12 mouse cellular contexts compared by ENCODE assay signal in the genomic region with DNA sequence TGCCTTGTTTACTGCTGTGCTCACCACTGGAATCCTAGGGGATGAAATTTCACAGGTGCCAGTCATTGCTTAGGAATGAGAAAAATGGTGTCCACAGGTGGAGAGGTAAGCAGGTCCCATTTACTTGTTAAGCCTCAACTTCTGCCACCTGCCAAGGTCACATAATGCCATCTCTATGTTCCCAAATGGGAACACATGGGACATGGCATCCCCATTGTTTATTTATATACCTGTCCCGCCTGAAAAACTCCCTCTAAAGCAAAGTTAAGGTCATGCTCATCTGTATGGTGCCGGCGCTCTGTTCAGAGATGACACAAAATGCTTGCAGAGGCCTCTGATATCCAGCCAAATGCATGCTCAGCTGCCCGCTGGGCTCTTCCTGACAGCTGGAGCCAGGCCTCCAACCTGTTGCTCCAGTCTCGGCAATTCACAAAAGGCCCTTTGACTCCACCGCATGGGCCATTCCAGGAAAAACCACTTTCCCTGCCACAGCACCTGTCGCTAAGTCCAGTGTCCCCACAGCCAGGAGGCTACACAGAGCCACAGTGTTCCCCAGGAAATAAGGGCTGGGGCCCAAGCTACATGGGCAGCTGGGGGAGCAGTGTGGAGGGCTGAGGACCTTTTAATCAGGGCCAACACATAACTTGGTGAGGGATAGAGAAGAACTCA. TPM values are rescaled to one million over a fixed set of nuclear protein-coding genes. Genes with fewer than 3 reads are reported as not detected.
DNase-seq lines count a peak whose midpoint lies in the region; ATAC-seq and TF ChIP-seq lines count a peak whose summit lies in the region.
"Had no signal": no experiment of that assay in that cellular context is flagged by ENCODE, and none has a peak within 500 bp of the region (broad histone marks: within the 10 kb centered on the region; RNA-seq: fewer than 3 reads in every experiment).

No protein-coding gene starts in this region.

- no peak for ATAC-seq in hindbrain, embryonic 14.5 days (ENCODE audit: low FRiP score)
- no peak for ATAC-seq in hindbrain, embryonic 12.5 days (ENCODE audit: low FRiP score)
- ATAC-seq in lung, embryonic 16.5 days (ENCODE audit: low read depth): peak; percentile 41; the same call in 1 of the 2 replicates
- ATAC-seq in limb, embryonic 14.5 days (ENCODE audit: low FRiP score, low read depth): peak; percentile 84
- ATAC-seq: forebrain, embryonic 16.5 days; midbrain, embryonic 13.5 days had no signal

- H3K27me3 ChIP-seq in hindbrain, embryonic 14.5 days (ENCODE audit: control insufficient read depth, insufficient read depth, low read length): no peaks in the 10 kb centered on the region
- H3K27me3 ChIP-seq in hindbrain, embryonic 12.5 days: no peaks in the 10 kb centered on the region
- H3K27me3 ChIP-seq in lung, embryonic 16.5 days (ENCODE audit: control insufficient read depth, insufficient read depth, low read depth, low read length): no peaks in the 10 kb centered on the region
- no peaks in the 10 kb centered on the region for H3K27me3 ChIP-seq in limb, embryonic 14.5 days (ENCODE audit: control insufficient read depth, insufficient read depth, low read length)
- H3K27me3 ChIP-seq: midbrain, embryonic 13.5 days had no signal

- WGBS in hindbrain, embryonic 14.5 days: 57% methylated on average over 7 of the region's 7 CpGs
- 61% methylated on average over 7 of the region's 7 CpGs for WGBS in hindbrain, embryonic 12.5 days
- WGBS in lung, embryonic 16.5 days: 42% methylated on average over 7 of the region's 7 CpGs
- 61% methylated on average over 7 of the region's 7 CpGs for WGBS in limb, embryonic 14.5 days

- H3K9ac ChIP-seq in hindbrain, embryonic 14.5 days: no peak overlapping the region
- no peak overlapping the region for H3K9ac ChIP-seq in hindbrain, embryonic 12.5 days
- no peak overlapping the region for H3K9ac ChIP-seq in lung, embryonic 16.5 days (ENCODE audit: low read length)
- H3K9ac ChIP-seq in limb, embryonic 14.5 days (ENCODE audit: low read depth, low read length, severe bottlenecking): no peak overlapping the region
- H3K9ac ChIP-seq: midbrain, embryonic 13.5 days had no signal

- no peaks in the 10 kb centered on the region for H3K9me3 ChIP-seq in hindbrain, embryonic 14.5 days (ENCODE audit: control insufficient read depth, low read length)
- no peaks in the 10 kb centered on the region for H3K9me3 ChIP-seq in hindbrain, embryonic 12.5 days (replicated peaks)
- no peaks in the 10 kb centered on the region for H3K9me3 ChIP-seq in lung, embryonic 16.5 days (ENCODE audit: control insufficient read depth, low read length)
- no peaks in the 10 kb centered on the region for H3K9me3 ChIP-seq in limb, embryonic 14.5 days (ENCODE audit: control insufficient read depth, low read length)
- H3K9me3 ChIP-seq: midbrain, embryonic 13.5 days had no signal

- no peak for TF ChIP-seq POLR2A in limb, embryonic 14.5 days (IDR thresholded peaks at IDR 0.05; ENCODE audit: borderline replicate concordance, extremely low read depth, insufficient read depth, insufficient read length)

- peak; percentile 1 for DNase-seq in cerebellum, adult 9-10 months
- no peak for DNase-seq in cerebellum, adult 11-12 months
- DNase-seq in hindbrain, embryonic 14.5 days (ENCODE audit: low spot score): peak; percentile 38
- no peak for DNase-seq in lung, postnatal 36 days
- DNase-seq in limb, embryonic 14.5 days (ENCODE audit: low spot score): peak; percentile 61
- no peak for DNase-seq in urinary bladder, postnatal 14 days (ENCODE audit: low spot score)
- DNase-seq: adrenal gland, postnatal 14 days; liver had no signal

- H3K4me1 ChIP-seq in hindbrain, embryonic 14.5 days (replicated peaks; ENCODE audit: control insufficient read depth, insufficient read depth, low read length): no peaks in the 10 kb centered on the region
- no peaks in the 10 kb centered on the region for H3K4me1 ChIP-seq in hindbrain, embryonic 12.5 days
- peaks cover 2% of the 10 kb centered on the region; the same call in 1 of the 2 replicates for H3K4me1 ChIP-seq in lung, embryonic 16.5 days (replicated peaks; ENCODE audit: control insufficient read depth, insufficient read depth, low read length)
- no peaks in the 10 kb centered on the region for H3K4me1 ChIP-seq in limb, embryonic 14.5 days (ENCODE audit: control insufficient read depth, insufficient read depth, low read length)
- H3K4me1 ChIP-seq: midbrain, embryonic 13.5 days had no signal

- no peak overlapping the region for H3K4me2 ChIP-seq in hindbrain, embryonic 14.5 days (replicated peaks)
- H3K4me2 ChIP-seq in hindbrain, embryonic 12.5 days (replicated peaks): no peak overlapping the region
- H3K4me2 ChIP-seq in lung, embryonic 16.5 days (ENCODE audit: low read depth, low read length): no peak overlapping the region
- H3K4me2 ChIP-seq in limb, embryonic 14.5 days (replicated peaks; ENCODE audit: low read depth, low read length, severe bottlenecking): no peak overlapping the region
- H3K4me2 ChIP-seq: midbrain, embryonic 13.5 days had no signal

- H3K4me3 ChIP-seq in hindbrain, embryonic 14.5 days (replicated peaks; ENCODE audit: low read length): no peak overlapping the region
- H3K4me3 ChIP-seq in hindbrain, embryonic 12.5 days: no peak overlapping the region
- H3K4me3 ChIP-seq in lung, embryonic 16.5 days (ENCODE audit: low read length): no peak overlapping the region
- no peak overlapping the region for H3K4me3 ChIP-seq in limb, embryonic 14.5 days (replicated peaks; ENCODE audit: low read length)
- H3K4me3 ChIP-seq: midbrain, embryonic 13.5 days had no signal

- no peaks in the 10 kb centered on the region for H3K36me3 ChIP-seq in hindbrain, embryonic 14.5 days (replicated peaks; ENCODE audit: control insufficient read depth, insufficient read depth)
- H3K36me3 ChIP-seq in hindbrain, embryonic 12.5 days: no peaks in the 10 kb centered on the region
- H3K36me3 ChIP-seq in lung, embryonic 16.5 days (ENCODE audit: control insufficient read depth, insufficient read depth, low read length): no peaks in the 10 kb centered on the region; the same call in 1 of the 2 replicates
- H3K36me3 ChIP-seq in limb, embryonic 14.5 days (ENCODE audit: control insufficient read depth, insufficient read depth, low read length): no peaks in the 10 kb centered on the region
- H3K36me3 ChIP-seq: midbrain, embryonic 13.5 days had no signal

- H3K27ac ChIP-seq in hindbrain, embryonic 14.5 days: no peak overlapping the region
- H3K27ac ChIP-seq in hindbrain, embryonic 12.5 days: no peak overlapping the region
- H3K27ac ChIP-seq in lung, embryonic 16.5 days (ENCODE audit: low read length): peak overlapping the region; percentile 30; the same call in 1 of the 2 replicates
- H3K27ac ChIP-seq in limb, embryonic 14.5 days (replicated peaks; ENCODE audit: low read depth, low read length): no peak overlapping the region
- H3K27ac ChIP-seq: midbrain, embryonic 13.5 days had no signal

RNA-seq across cellular contexts. Expression of gene Myzap, which starts 13.1 kb away (rescaled TPM):
- polyA plus RNA-seq in hindbrain, embryonic 14.5 days (2014; fragmentation: Nextera tagmentation; extraction: Ambion mirVana): 3.2 and 4.0 TPM in 2 replicates
- polyA plus RNA-seq in hindbrain, embryonic 12.5 days (2016; fragmentation: Nextera tagmentation; extraction: Ambion mirVana): 5.5 and 6.6 TPM in 2 replicates
- 65.8 and 66.7 TPM in 2 replicates for polyA plus RNA-seq in lung, embryonic 16.5 days (2015; fragmentation: Nextera tagmentation; extraction: Ambion mirVana)
- polyA plus RNA-seq in limb, embryonic 14.5 days (2012; rRNA removed): 27.8 and 33.1 TPM in 2 replicates
- polyA plus RNA-seq in limb, embryonic 14.5 days (2014; fragmentation: Nextera tagmentation; extraction: Ambion mirVana): 16.1 TPM in 2 replicates

Comparison
In these comparisons a context has a peak if more than half of its experiments do, and no peak if none do; other contexts are left out.
1. DNase-seq: peak in cerebellum, adult 9-10 months (single experiment), hindbrain, embryonic 14.5 days (single experiment) and limb, embryonic 14.5 days (single experiment); none in cerebellum, adult 11-12 months (single experiment), lung, postnatal 36 days (single experiment) and urinary bladder, postnatal 14 days (single experiment).
2. ATAC-seq: peak in lung, embryonic 16.5 days (single experiment) and limb, embryonic 14.5 days (single experiment); none in hindbrain, embryonic 14.5 days (single experiment) and hindbrain, embryonic 12.5 days (single experiment).